Mouse (Mus musculus) Patski (cell line): ENCODE data around the gene Foxo6. TPM values are rescaled to one million over a fixed set of nuclear protein-coding genes. Genes with fewer than 3 reads are reported as not detected.

Experiments used
- ATAC-seq: fragments of 100-300 bp; one replicate; pipeline ENCODE4 v1.8.0; 2021
- CTCF ChIA-PET: fragments of 350-600 bp; sonication (Branson Sonifier 250); formaldehyde crosslinking; loops from one replicate; lab custom pipeline; 2022; ENCODE audit warnings: inconsistent platforms; lab: Charles Lee
- POLR2A ChIA-PET: fragments of 350-600 bp; sonication (Branson Sonifier 250); formaldehyde crosslinking; loops from one replicate; lab custom pipeline; 2022; ENCODE audit warnings: antibody characterized with exemption, inconsistent platforms; lab: Charles Lee
- DNase-seq: peaks from one replicate; pipeline ENCODE4 v3.0.0-alpha.2; 2011; ENCODE audit warnings: low read depth, low spot score
- H3K27me3 ChIP-seq: fragments of 371-371 bp; one replicate; pipeline ENCODE4 v1.5.1; 2021
- CTCF ChIP-seq: fragments of 100-300 bp; IDR thresholded peaks from one replicate; pipeline ENCODE4 v1.5.1; 2021
- in situ Hi-C: fragments of 300-500 bp; cut with MboI; formaldehyde crosslinking; loops from 3 replicates; pipeline ENCODE4 v1.11.1; 2018; ENCODE audit warnings: low pct_unique_long_range_greater_than_20kb, mixed read lengths
- polyA plus RNA-seq: library from polyadenylated mRNA; unstranded; gene quantifications from one replicate; pipeline ENCODE4 v1.2.3, GENCODE M21; 2021

The Foxo6 gene
- polyA plus RNA-seq, 1 experiment from 2014 or later: 0.81 TPM

- ATAC-seq (no peak), DNase-seq (no peak)
- ChIA-PET POLR2A (no interaction called here), CTCF (interaction anchor here (0.9 to 1.5 kb wide), 2 partner anchors 14 to 56 kb away, joined by 3 read pairs; no protein-coding TSS in a partner anchor)
- TF ChIP-seq CTCF: no peak
- in situ Hi-C loops: loop anchor here (5.0 kb wide), 1 partner anchor 53 kb away; no protein-coding TSS in a partner anchor
- H3K27me3 ChIP-seq: peaks cover 6% of the 10 kb centered on the region
Measured at GRCm38 (mm10) chr4:120285730-120286129, 1.4 kb downstream of the Foxo6 start.

- DNase-seq: no peak
- no peak for ATAC-seq
- no peak for TF ChIP-seq CTCF
- H3K27me3 ChIP-seq: peaks cover 6% of the 10 kb centered on the region
- in situ Hi-C loops: loop anchor here (5.0 kb wide), 1 partner anchor 53 kb away; no protein-coding TSS in a partner anchor
- ChIA-PET CTCF (interaction anchor here (1.5 kb wide), 1 partner anchor 14 kb away, joined by 3 read pairs; no protein-coding TSS in a partner anchor), POLR2A (no interaction called here)
Measured at GRCm38 (mm10) chr4:120285223-120285622, 1.9 kb downstream of the Foxo6 start.

- no peak for ATAC-seq
- H3K27me3 ChIP-seq: peaks cover 6% of the 10 kb centered on the region
- DNase-seq: no peak
- no peak for TF ChIP-seq CTCF
- ChIA-PET CTCF (interaction anchor here (1.0 to 2.4 kb wide), 3 partner anchors 43 to 84 kb away, joined by 3 to 12 read pairs (median 4); no protein-coding TSS in a partner anchor), POLR2A (interaction anchor here (1.2 kb wide), 1 partner anchor 56 kb away, joined by 3 read pairs; no protein-coding TSS in a partner anchor)
- in situ Hi-C loops: no loop called here
Measured at GRCm38 (mm10) chr4:120284187-120284586, 3.0 kb downstream of the Foxo6 start.

GRCm38 (mm10) chr4:120283141-120283540 is 4.0 kb downstream of the Foxo6 start:
- ChIA-PET CTCF (interaction anchor here (1.5 to 2.4 kb wide), 2 partner anchors 42 to 53 kb away, joined by 4 to 12 read pairs; no protein-coding TSS in a partner anchor), POLR2A (interaction anchor here (1.2 kb wide), 1 partner anchor 54 kb away, joined by 3 read pairs; no protein-coding TSS in a partner anchor)
- no peak for DNase-seq
- TF ChIP-seq CTCF: no peak
- peaks cover 6% of the 10 kb centered on the region for H3K27me3 ChIP-seq
- ATAC-seq: peak; percentile 15
- in situ Hi-C loops: no loop called here

GRCm38 (mm10) chr4:120282568-120283091 is 4.5 kb downstream of the Foxo6 start:
- ATAC-seq: no peak
- CTCF ChIA-PET: interaction anchor here (1.5 to 2.4 kb wide), 2 partner anchors 42 to 53 kb away, joined by 4 to 12 read pairs; no protein-coding TSS in a partner anchor

GRCm38 (mm10) chr4:120281011-120281410 is 6.1 kb downstream of the Foxo6 start:
- ATAC-seq (no peak), DNase-seq (no peak)
- POLR2A ChIA-PET: no interaction called here
- in situ Hi-C loops: no loop called here
- peaks cover 6% of the 10 kb centered on the region for H3K27me3 ChIP-seq
- no peak for TF ChIP-seq CTCF
- CTCF ChIA-PET: no interaction called here

More at GRCm38 (mm10) chr4:120282568-120283091, 4.5 kb downstream of the Foxo6 start:
- no peak for TF ChIP-seq CTCF
- H3K27me3 ChIP-seq: peaks cover 6% of the 10 kb centered on the region
- POLR2A ChIA-PET: no interaction called here
- DNase-seq: no peak
- in situ Hi-C loops: no loop called here

GRCm38 (mm10) chr4:120280432-120280831 is 6.7 kb downstream of the Foxo6 start:
- ChIA-PET POLR2A (no interaction called here), CTCF (no interaction called here)
- ATAC-seq (no peak), DNase-seq (no peak)
- peaks cover 4% of the 10 kb centered on the region for H3K27me3 ChIP-seq
- in situ Hi-C loops: no loop called here
- TF ChIP-seq CTCF: no peak

- CTCF ChIA-PET: interaction anchor here (0.8 to 1.8 kb wide), 2 partner anchors 10 to 52 kb away, joined by 3 to 5 read pairs; no protein-coding TSS in a partner anchor
- in situ Hi-C loops: no loop called here
- H3K27me3 ChIP-seq: no peaks in the 10 kb centered on the region
- POLR2A ChIA-PET: interaction anchor here (0.5 to 1.0 kb wide), 2 partner anchors 25 to 381 kb away, joined by 3 read pairs; no protein-coding TSS in a partner anchor
- ATAC-seq: no peak
- DNase-seq: no peak
- no peak for TF ChIP-seq CTCF
Measured at GRCm38 (mm10) chr4:120277255-120277928, 9.8 kb downstream of the Foxo6 start.

GRCm38 (mm10) chr4:120275487-120275886 is 11.7 kb downstream of the Foxo6 start:
- no peaks in the 10 kb centered on the region for H3K27me3 ChIP-seq
- TF ChIP-seq CTCF: no peak
- in situ Hi-C loops: no loop called here

GRCm38 (mm10) chr4:120273594-120273993 is 13.6 kb downstream of the Foxo6 start:
- in situ Hi-C loops: no loop called here
- DNase-seq: no peak

More at GRCm38 (mm10) chr4:120275487-120275886, 11.7 kb downstream of the Foxo6 start:
- DNase-seq (no peak), ATAC-seq (no peak)
- ChIA-PET CTCF (no interaction called here), POLR2A (interaction anchor here (1.4 kb wide), 1 partner anchor 27 kb away, joined by 3 read pairs; no protein-coding TSS in a partner anchor)

More at GRCm38 (mm10) chr4:120273594-120273993, 13.6 kb downstream of the Foxo6 start:
- ChIA-PET CTCF (no interaction called here), POLR2A (no interaction called here)
- no peaks in the 10 kb centered on the region for H3K27me3 ChIP-seq
- no peak for TF ChIP-seq CTCF
- ATAC-seq: no peak
